Mouse (Mus musculus): ENCODE measurements around the gene Tcf21. TPM values are rescaled to one million over a fixed set of nuclear protein-coding genes. Genes with fewer than 3 reads are reported as not detected.
A peak's percentile ranks its signal among the peaks of the same experiment; 100 is the strongest.

Tcf21 gene
- polyA plus RNA-seq, 1 experiment from 2014 or later, result 3.5 TPM

DNA sequence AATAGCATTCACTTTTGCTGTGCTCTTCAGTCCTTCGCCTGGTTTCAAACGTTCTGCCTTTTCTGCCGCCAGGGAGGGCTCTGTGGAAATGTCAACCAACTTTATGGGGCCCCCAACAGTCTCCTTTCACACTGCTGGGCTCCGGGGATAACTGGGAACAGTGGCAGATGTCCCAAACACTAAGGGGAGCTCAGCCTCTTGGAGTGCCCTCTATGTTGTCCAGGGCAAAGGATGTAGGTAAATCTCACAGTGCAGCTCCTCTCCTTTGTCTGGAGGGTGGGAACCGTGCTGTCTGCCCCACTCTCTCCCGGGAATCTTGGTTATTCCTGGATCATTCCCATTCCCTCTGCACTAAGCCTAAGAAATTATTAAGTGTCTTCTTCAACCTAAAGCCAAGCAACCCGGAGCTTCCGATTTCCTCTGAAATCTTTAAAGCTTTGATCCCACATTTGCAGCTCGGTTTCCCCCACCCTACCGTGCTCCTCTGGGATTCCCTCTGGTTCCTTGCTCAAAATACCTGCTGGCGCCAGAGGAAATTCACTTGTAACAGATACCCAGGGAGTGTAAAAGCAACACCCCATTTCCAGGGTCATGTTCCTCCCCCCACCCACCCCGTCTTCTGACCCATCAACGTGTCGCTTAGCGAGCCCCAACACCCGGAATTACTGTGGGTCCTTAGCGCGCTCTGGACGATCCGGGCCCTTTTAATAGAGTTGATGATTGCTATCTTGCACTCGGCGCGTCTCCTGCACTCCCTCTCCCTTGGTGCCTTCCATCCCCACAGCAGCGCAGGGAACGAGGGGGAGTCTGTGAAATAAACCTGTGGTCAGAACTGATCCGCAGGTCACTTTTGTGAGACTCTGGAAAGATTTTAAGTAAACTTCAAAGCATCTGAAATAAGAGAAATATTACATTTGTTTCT lies 23.7 kb upstream of the Tcf21 start:
- H3K36me3 ChIP-seq (replicated peaks; ENCODE audit: control insufficient read depth, insufficient read depth, low read depth, low read length), result no peaks in the 10 kb centered on the region
- ATAC-seq (replicated peaks; ENCODE audit: insufficient number of reproducible peaks, low FRiP score, low TSS enrichment, low read depth) (no peak), DNase-seq (ENCODE audit: low spot score) (peak; percentile 32)
- no peak overlapping the region for H3K4me3 ChIP-seq (ENCODE audit: low read depth, low read length)
- H3K9me3 ChIP-seq (replicated peaks; ENCODE audit: control insufficient read depth, low read length), result no peaks in the 10 kb centered on the region
- WGBS, result under 1% methylated on average over 26 of the region's 26 CpGs
- H3K4me1 ChIP-seq (ENCODE audit: control insufficient read depth, insufficient read depth, low read length), result no peaks in the 10 kb centered on the region
- H3K27me3 ChIP-seq (ENCODE audit: control insufficient read depth, insufficient read depth, low read length), result peaks cover 32% of the 10 kb centered on the region
- H3K4me2 ChIP-seq (ENCODE audit: low read depth, low read length), result no peak overlapping the region
- H3K27ac ChIP-seq (replicated peaks; ENCODE audit: low read depth, low read length), result no peak overlapping the region
- no peak overlapping the region for H3K9ac ChIP-seq (replicated peaks; ENCODE audit: low read length)

DNA sequence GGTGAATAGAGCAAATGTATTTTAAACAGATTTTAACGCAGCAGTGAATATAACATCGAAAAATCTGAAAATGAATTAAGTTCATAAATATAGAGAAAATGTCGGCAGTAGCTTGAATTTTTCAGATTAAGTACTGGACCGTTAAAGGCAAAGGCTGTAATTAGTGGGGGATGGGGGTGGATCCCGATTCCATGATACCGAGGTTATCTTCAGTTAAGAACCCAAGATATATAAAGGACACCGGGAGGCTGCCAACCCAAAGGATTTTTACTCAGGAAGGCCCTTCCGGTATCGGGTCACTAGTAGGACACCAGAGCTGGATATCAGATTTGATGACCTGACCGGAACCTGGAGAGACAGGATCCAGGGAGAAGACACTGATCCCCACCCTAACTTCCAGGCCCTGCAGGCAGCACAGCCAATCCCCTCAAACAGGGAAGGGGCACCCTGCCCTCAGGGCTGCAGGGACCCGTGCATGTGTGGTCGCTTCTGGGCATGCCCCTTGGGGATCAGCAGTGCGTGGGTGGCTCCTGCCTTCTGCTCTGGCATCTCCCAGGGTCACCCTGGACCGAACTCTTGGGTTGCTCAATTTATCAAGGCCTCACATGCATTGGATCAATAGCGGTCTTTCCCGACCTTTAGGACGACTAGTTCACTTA lies 22.9 kb upstream of the Tcf21 start:
- H3K9me3 ChIP-seq (replicated peaks; ENCODE audit: control insufficient read depth, low read length), result no peaks in the 10 kb centered on the region
- no peak for ATAC-seq (replicated peaks; ENCODE audit: insufficient number of reproducible peaks, low FRiP score, low TSS enrichment, low read depth)
- peaks cover 34% of the 10 kb centered on the region for H3K27me3 ChIP-seq (ENCODE audit: control insufficient read depth, insufficient read depth, low read length)
- no peak overlapping the region for H3K4me2 ChIP-seq (ENCODE audit: low read depth, low read length)
- H3K4me3 ChIP-seq (ENCODE audit: low read depth, low read length), result no peak overlapping the region
- no peak overlapping the region for H3K27ac ChIP-seq (replicated peaks; ENCODE audit: low read depth, low read length)
- DNase-seq (ENCODE audit: low spot score), result no peak
- H3K4me1 ChIP-seq (ENCODE audit: control insufficient read depth, insufficient read depth, low read length), result no peaks in the 10 kb centered on the region
- 2% methylated on average over 17 of the region's 17 CpGs for WGBS
- no peaks in the 10 kb centered on the region for H3K36me3 ChIP-seq (replicated peaks; ENCODE audit: control insufficient read depth, insufficient read depth, low read depth, low read length)
- no peak overlapping the region for H3K9ac ChIP-seq (replicated peaks; ENCODE audit: low read length)

GRCm38 (mm10) chr10:22842113-22842512 lies 22.1 kb upstream of the Tcf21 start:
- Histone ChIP-seq H3K27ac (replicated peaks; ENCODE audit: low read depth, low read length) (no peak overlapping the region), H3K4me1 (ENCODE audit: control insufficient read depth, insufficient read depth, low read length) (no peaks in the 10 kb centered on the region), H3K9ac (replicated peaks; ENCODE audit: low read length) (no peak overlapping the region), H3K9me3 (replicated peaks; ENCODE audit: control insufficient read depth, low read length) (no peaks in the 10 kb centered on the region), H3K4me2 (ENCODE audit: low read depth, low read length) (no peak overlapping the region), H3K27me3 (ENCODE audit: control insufficient read depth, insufficient read depth, low read length) (peaks cover 35% of the 10 kb centered on the region), H3K36me3 (replicated peaks; ENCODE audit: control insufficient read depth, insufficient read depth, low read depth, low read length) (no peaks in the 10 kb centered on the region), H3K4me3 (ENCODE audit: low read depth, low read length) (no peak overlapping the region)
- DNase-seq (ENCODE audit: low spot score) (no peak), ATAC-seq (replicated peaks; ENCODE audit: insufficient number of reproducible peaks, low FRiP score, low TSS enrichment, low read depth) (no peak)
- 2% methylated on average over 4 of the region's 4 CpGs for WGBS

DNA sequence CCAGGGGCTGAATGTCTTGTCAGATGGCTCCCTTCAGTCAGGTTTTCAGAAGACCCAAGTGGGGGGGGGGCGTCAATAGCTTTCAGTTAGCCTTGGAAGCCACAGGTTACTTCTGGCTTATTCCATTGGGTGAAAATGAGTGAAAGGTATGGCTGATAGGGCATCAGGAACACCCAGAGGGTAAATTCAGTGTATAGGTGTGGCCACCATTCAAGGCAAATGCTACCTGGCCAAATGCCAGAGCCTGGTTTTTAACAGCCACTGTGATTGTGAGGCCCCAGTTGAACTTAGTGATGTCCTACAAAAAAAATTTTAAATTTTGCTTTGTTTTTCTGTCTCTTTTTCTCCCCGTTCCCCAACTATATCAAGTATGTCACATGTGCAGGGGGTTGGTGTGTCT lies 6.3 kb upstream of the Tcf21 start:
- H3K27me3 ChIP-seq (ENCODE audit: control insufficient read depth, insufficient read depth, low read length), result peaks cover 19% of the 10 kb centered on the region
- H3K9ac ChIP-seq (replicated peaks; ENCODE audit: low read length), result no peak overlapping the region
- no peak overlapping the region for H3K27ac ChIP-seq (replicated peaks; ENCODE audit: low read depth, low read length)
- ATAC-seq (replicated peaks; ENCODE audit: insufficient number of reproducible peaks, low FRiP score, low TSS enrichment, low read depth) (no peak), DNase-seq (ENCODE audit: low spot score) (no peak)
- H3K4me1 ChIP-seq (ENCODE audit: control insufficient read depth, insufficient read depth, low read length), result no peaks in the 10 kb centered on the region
- no peak overlapping the region for H3K4me2 ChIP-seq (ENCODE audit: low read depth, low read length)
- H3K9me3 ChIP-seq (replicated peaks; ENCODE audit: control insufficient read depth, low read length), result no peaks in the 10 kb centered on the region
- WGBS, result 84% methylated on average over 2 of the region's 2 CpGs
- H3K4me3 ChIP-seq (ENCODE audit: low read depth, low read length), result no peak overlapping the region
- H3K36me3 ChIP-seq (replicated peaks; ENCODE audit: control insufficient read depth, insufficient read depth, low read depth, low read length), result no peaks in the 10 kb centered on the region

- Histone ChIP-seq H3K4me1 (ENCODE audit: control insufficient read depth, insufficient read depth, low read length) (peaks cover 2% of the 10 kb centered on the region; the same call in 1 of the 2 replicates), H3K27me3 (ENCODE audit: control insufficient read depth, insufficient read depth, low read length) (peaks cover 45% of the 10 kb centered on the region), H3K4me3 (ENCODE audit: low read depth, low read length) (no peak overlapping the region), H3K36me3 (replicated peaks; ENCODE audit: control insufficient read depth, insufficient read depth, low read depth, low read length) (no peaks in the 10 kb centered on the region), H3K9ac (replicated peaks; ENCODE audit: low read length) (no peak overlapping the region), H3K4me2 (ENCODE audit: low read depth, low read length) (no peak overlapping the region), H3K27ac (replicated peaks; ENCODE audit: low read depth, low read length) (no peak overlapping the region), H3K9me3 (replicated peaks; ENCODE audit: control insufficient read depth, low read length) (no peaks in the 10 kb centered on the region)
- 6% methylated on average over 6 of the region's 6 CpGs for WGBS
- DNase-seq (ENCODE audit: low spot score), result no peak
- ATAC-seq (replicated peaks; ENCODE audit: insufficient number of reproducible peaks, low FRiP score, low TSS enrichment, low read depth), result no peak
These were observed 2.9 kb upstream of the Tcf21 start for GRCm38 (mm10) chr10:22822896-22823295.

GRCm38 (mm10) chr10:22822486-22822885 lies 2.5 kb upstream of the Tcf21 start:
- H3K27me3 ChIP-seq (ENCODE audit: control insufficient read depth, insufficient read depth, low read length), result peaks cover 49% of the 10 kb centered on the region
- no peak overlapping the region for H3K4me2 ChIP-seq (ENCODE audit: low read depth, low read length)
- 11% methylated on average over 5 of the region's 5 CpGs for WGBS
- no peak for ATAC-seq (replicated peaks; ENCODE audit: insufficient number of reproducible peaks, low FRiP score, low TSS enrichment, low read depth)
- no peak for DNase-seq (ENCODE audit: low spot score)
- no peaks in the 10 kb centered on the region for H3K36me3 ChIP-seq (replicated peaks; ENCODE audit: control insufficient read depth, insufficient read depth, low read depth, low read length)
- no peaks in the 10 kb centered on the region for H3K9me3 ChIP-seq (replicated peaks; ENCODE audit: control insufficient read depth, low read length)
- H3K4me1 ChIP-seq (ENCODE audit: control insufficient read depth, insufficient read depth, low read length), result peaks cover 2% of the 10 kb centered on the region; the same call in 1 of the 2 replicates
- no peak overlapping the region for H3K27ac ChIP-seq (replicated peaks; ENCODE audit: low read depth, low read length)
- no peak overlapping the region for H3K4me3 ChIP-seq (ENCODE audit: low read depth, low read length)
- H3K9ac ChIP-seq (replicated peaks; ENCODE audit: low read length), result no peak overlapping the region

DNA sequence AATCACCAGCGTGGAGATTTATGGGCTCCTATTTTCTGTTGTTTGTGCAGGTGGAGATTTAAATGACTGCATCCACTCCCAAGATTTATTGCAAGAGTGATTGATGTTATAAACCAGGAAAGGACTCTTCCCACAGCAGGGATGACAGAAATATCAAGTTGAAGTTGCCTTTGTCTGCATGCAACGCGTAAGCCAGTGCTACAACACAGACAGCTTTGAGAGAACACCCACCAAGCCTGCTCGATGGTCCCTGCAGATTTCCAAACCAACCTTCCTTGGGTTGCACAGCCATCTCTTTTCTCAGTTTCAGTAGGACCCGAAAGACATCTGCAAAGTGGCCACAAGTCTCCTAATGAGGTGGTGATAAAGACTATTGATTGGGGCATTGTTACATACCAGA lies 1.7 kb upstream of the Tcf21 start:
- Histone ChIP-seq H3K9me3 (replicated peaks; ENCODE audit: control insufficient read depth, low read length) (no peaks in the 10 kb centered on the region), H3K27me3 (ENCODE audit: control insufficient read depth, insufficient read depth, low read length) (peaks cover 51% of the 10 kb centered on the region), H3K4me1 (ENCODE audit: control insufficient read depth, insufficient read depth, low read length) (peaks cover 2% of the 10 kb centered on the region; the same call in 1 of the 2 replicates), H3K27ac (replicated peaks; ENCODE audit: low read depth, low read length) (no peak overlapping the region), H3K36me3 (replicated peaks; ENCODE audit: control insufficient read depth, insufficient read depth, low read depth, low read length) (no peaks in the 10 kb centered on the region), H3K4me3 (ENCODE audit: low read depth, low read length) (no peak overlapping the region), H3K9ac (replicated peaks; ENCODE audit: low read length) (no peak overlapping the region), H3K4me2 (ENCODE audit: low read depth, low read length) (no peak overlapping the region)
- WGBS, result 7% methylated on average over 5 of the region's 5 CpGs
- no peak for DNase-seq (ENCODE audit: low spot score)
- ATAC-seq (replicated peaks; ENCODE audit: insufficient number of reproducible peaks, low FRiP score, low TSS enrichment, low read depth), result no peak

- WGBS, result 7% methylated on average over 1 of the region's 1 CpGs
- Histone ChIP-seq H3K9me3 (replicated peaks; ENCODE audit: control insufficient read depth, low read length) (no peaks in the 10 kb centered on the region), H3K27ac (replicated peaks; ENCODE audit: low read depth, low read length) (no peak overlapping the region), H3K4me1 (ENCODE audit: control insufficient read depth, insufficient read depth, low read length) (peaks cover 2% of the 10 kb centered on the region; the same call in 1 of the 2 replicates), H3K27me3 (ENCODE audit: control insufficient read depth, insufficient read depth, low read length) (peaks cover 53% of the 10 kb centered on the region), H3K4me2 (ENCODE audit: low read depth, low read length) (no peak overlapping the region), H3K9ac (replicated peaks; ENCODE audit: low read length) (no peak overlapping the region), H3K4me3 (ENCODE audit: low read depth, low read length) (no peak overlapping the region), H3K36me3 (replicated peaks; ENCODE audit: control insufficient read depth, insufficient read depth, low read depth, low read length) (no peaks in the 10 kb centered on the region)
- DNase-seq (ENCODE audit: low spot score) (no peak), ATAC-seq (replicated peaks; ENCODE audit: insufficient number of reproducible peaks, low FRiP score, low TSS enrichment, low read depth) (no peak)
These were observed 1.3 kb upstream of the Tcf21 start for GRCm38 (mm10) chr10:22821267-22821666.

All from embryonic facial prominence, embryonic 11.5 days (tissue).